Mouse (Mus musculus) megakaryocyte, embryonic 14.5 days (primary cell): ENCODE data around the gene AC124108.1. TPM values are rescaled to one million over a fixed set of nuclear protein-coding genes. Genes with fewer than 3 reads are reported as not detected.
A peak's percentile ranks its signal among the peaks of the same experiment; 100 is the strongest.

Source experiments
- H3K27me3 ChIP-seq: replicated peaks from 2 replicates; pipeline ENCODE3; 2012; ENCODE audit warnings: inconsistent platforms
- H3K36me3 ChIP-seq: replicated peaks from 2 replicates; pipeline ENCODE3; 2012; ENCODE audit warnings: low read length, inconsistent platforms, mixed read lengths
- H3K4me1 ChIP-seq: 2 replicates; pipeline ENCODE4 v1.6.1; 2012; ENCODE audit warnings: inconsistent platforms
- H3K4me3 ChIP-seq: replicated peaks from 2 replicates; pipeline ENCODE3; 2012; ENCODE audit warnings: moderate library complexity, mild to moderate bottlenecking, inconsistent platforms
- H3K9me3 ChIP-seq: 2 replicates; pipeline ENCODE4 v1.6.1; 2012; ENCODE audit warnings: inconsistent platforms
- FLI1 ChIP-seq: IDR thresholded peaks from 2 replicates; pipeline ENCODE4 v1.6.1; 2012; ENCODE audit warnings: low read length, inconsistent platforms, mixed read lengths
- GATA1 ChIP-seq: IDR thresholded peaks from 3 replicates; pipeline ENCODE4 v1.6.1; 2012; ENCODE audit warnings: mixed read lengths, low read length, inconsistent platforms, borderline replicate concordance
- polyA plus RNA-seq: library from polyadenylated mRNA; stranded (reverse); fragments of >175 nt; gene quantifications from 2 replicates; pipeline ENCODE4 v1.2.3, GENCODE M21; 2012; ENCODE audit warnings: low replicate concordance; ENCODE audit not compliant: insufficient read depth

Gene AC124108.1
- polyA plus RNA-seq, 1 experiment = not detected

GRCm38 (mm10) chr1:132237585-132238159, 46.4 kb downstream of the AC124108.1 start:
- Histone ChIP-seq H3K27me3 (peaks cover 58% of the 10 kb centered on the region), H3K4me3 (no peak overlapping the region), H3K4me1 (peaks cover 8% of the 10 kb centered on the region), H3K36me3 (no peaks in the 10 kb centered on the region), H3K9me3 (no peaks in the 10 kb centered on the region)
- TF ChIP-seq FLI1 (no peak), GATA1 (no peak)

GRCm38 (mm10) chr1:132245010-132245409, 53.8 kb downstream of the AC124108.1 start:
- no peak for TF ChIP-seq GATA1
- no peak for TF ChIP-seq FLI1
- Histone ChIP-seq H3K4me3 (peak overlapping the region; percentile 31), H3K27me3 (peaks cover 29% of the 10 kb centered on the region), H3K9me3 (no peaks in the 10 kb centered on the region), H3K36me3 (no peaks in the 10 kb centered on the region), H3K4me1 (peaks cover 27% of the 10 kb centered on the region)

- Histone ChIP-seq H3K36me3 (no peaks in the 10 kb centered on the region), H3K4me3 (peak overlapping the region; percentile 81)
- TF ChIP-seq GATA1 (no peak), FLI1 (no peak)
Observed at GRCm38 (mm10) chr1:132246137-132246536, 54.9 kb downstream of the AC124108.1 start.

GRCm38 (mm10) chr1:132246641-132247040, 55.4 kb downstream of the AC124108.1 start:
- Histone ChIP-seq H3K27me3 (peaks cover 20% of the 10 kb centered on the region), H3K4me3 (no peak overlapping the region), H3K9me3 (no peaks in the 10 kb centered on the region), H3K36me3 (no peaks in the 10 kb centered on the region), H3K4me1 (peaks cover 25% of the 10 kb centered on the region)
- no peak for TF ChIP-seq GATA1
- no peak for TF ChIP-seq FLI1

More at GRCm38 (mm10) chr1:132246137-132246536, 54.9 kb downstream of the AC124108.1 start:
- Histone ChIP-seq H3K4me1 (peaks cover 27% of the 10 kb centered on the region), H3K27me3 (peaks cover 24% of the 10 kb centered on the region), H3K9me3 (no peaks in the 10 kb centered on the region)

GRCm38 (mm10) chr1:132254467-132254866, 63.2 kb downstream of the AC124108.1 start:
- H3K36me3 ChIP-seq = no peaks in the 10 kb centered on the region
- peaks cover 30% of the 10 kb centered on the region for H3K27me3 ChIP-seq
- no peak overlapping the region for H3K4me3 ChIP-seq
- no peaks in the 10 kb centered on the region for H3K9me3 ChIP-seq
- TF ChIP-seq GATA1 (no peak), FLI1 (no peak)
- peaks cover 15% of the 10 kb centered on the region for H3K4me1 ChIP-seq

Other genes starting within 250 kb of the AC124108.1 start
- gene Slc45a3, start 228.5 kb upstream of the AC124108.1 start, polyA plus RNA-seq = 1.1 TPM in 1 of 2 replicates, not detected in the other
- gene Elk4, start 183.8 kb upstream of the AC124108.1 start, polyA plus RNA-seq = 1.6 and 2.2 TPM in 2 replicates
- not detected in 2 replicates for gene Mfsd4a, start 123.4 kb upstream of the AC124108.1 start, polyA plus RNA-seq
- gene Cdk18, start 51.8 kb upstream of the AC124108.1 start, polyA plus RNA-seq = 4.2 and 28.8 TPM in 2 replicates
- gene Lemd1, start within 50 bp of the AC124108.1 start, polyA plus RNA-seq = 2.3 TPM in 1 of 2 replicates, not detected in the other
- not detected in 2 replicates for gene Gm10188, start 38.3 kb downstream of the AC124108.1 start, polyA plus RNA-seq
- gene Klhdc8a, start 107.2 kb downstream of the AC124108.1 start, polyA plus RNA-seq = not detected in 2 replicates
- gene Nuak2, start 124.7 kb downstream of the AC124108.1 start, polyA plus RNA-seq = 1.3 and 1.7 TPM in 2 replicates
- gene Tmcc2, start 199.8 kb downstream of the AC124108.1 start, polyA plus RNA-seq = 26.7 and 30.0 TPM in 2 replicates
- 0.19 and 0.83 TPM in 2 replicates for gene Dstyk, start 226.1 kb downstream of the AC124108.1 start, polyA plus RNA-seq